Mouse (Mus musculus): ENCODE measurements around the gene Slc41a3.

Slc41a3 gene

GRCm38 (mm10) chr6:90604533-90605297 is at the start of gene Slc41a3:
TSS of gene Slc41a3 (plus strand) at chr6:90604725.
- DNase-seq (ENCODE audit: inconsistent ontology term) = peak; percentile 96

GRCm38 (mm10) chr6:90556534-90557058 is 47.9 kb upstream of the Slc41a3 start:
- no peak for DNase-seq (ENCODE audit: inconsistent ontology term)

GRCm38 (mm10) chr6:90557077-90557476 is 47.4 kb upstream of the Slc41a3 start:
- DNase-seq (ENCODE audit: inconsistent ontology term) = no peak

GRCm38 (mm10) chr6:90557829-90558693 is 46.5 kb upstream of the Slc41a3 start:
- DNase-seq (ENCODE audit: inconsistent ontology term) = no peak

- DNase-seq (ENCODE audit: inconsistent ontology term) = peak; percentile 49
Observed at GRCm38 (mm10) chr6:90560390-90561058, 44.0 kb upstream of the Slc41a3 start.

GRCm38 (mm10) chr6:90561234-90561781 is 43.2 kb upstream of the Slc41a3 start:
- DNase-seq (ENCODE audit: inconsistent ontology term) = peak; percentile 98

- DNase-seq (ENCODE audit: inconsistent ontology term) = no peak
Observed at GRCm38 (mm10) chr6:90564240-90564639, 40.3 kb upstream of the Slc41a3 start.

- peak; percentile 22 for DNase-seq (ENCODE audit: inconsistent ontology term)
Observed at GRCm38 (mm10) chr6:90565357-90566215, 38.9 kb upstream of the Slc41a3 start.

- DNase-seq (ENCODE audit: inconsistent ontology term) = no peak
Observed at GRCm38 (mm10) chr6:90567486-90567885, 37.0 kb upstream of the Slc41a3 start.

GRCm38 (mm10) chr6:90567928-90568327 is 36.6 kb upstream of the Slc41a3 start:
- DNase-seq (ENCODE audit: inconsistent ontology term) = no peak

- peak; percentile 34 for DNase-seq (ENCODE audit: inconsistent ontology term)
Observed at GRCm38 (mm10) chr6:90568721-90569120, 35.8 kb upstream of the Slc41a3 start.

- DNase-seq (ENCODE audit: inconsistent ontology term) = no peak
Observed at GRCm38 (mm10) chr6:90569736-90570383, 34.7 kb upstream of the Slc41a3 start.

- no peak for DNase-seq (ENCODE audit: inconsistent ontology term)
Observed at GRCm38 (mm10) chr6:90570392-90570791, 34.1 kb upstream of the Slc41a3 start.

- peak; percentile 62 for DNase-seq (ENCODE audit: inconsistent ontology term)
Observed at GRCm38 (mm10) chr6:90575261-90575715, 29.2 kb upstream of the Slc41a3 start.

- no peak for DNase-seq (ENCODE audit: inconsistent ontology term)
Observed at GRCm38 (mm10) chr6:90578174-90578573, 26.4 kb upstream of the Slc41a3 start.

- DNase-seq (ENCODE audit: inconsistent ontology term) = no peak
Observed at GRCm38 (mm10) chr6:90582331-90582730, 22.2 kb upstream of the Slc41a3 start.

GRCm38 (mm10) chr6:90588113-90588512 is 16.4 kb upstream of the Slc41a3 start:
- DNase-seq (ENCODE audit: inconsistent ontology term) = no peak

GRCm38 (mm10) chr6:90590707-90591106 is 13.8 kb upstream of the Slc41a3 start:
- no peak for DNase-seq (ENCODE audit: inconsistent ontology term)

- no peak for DNase-seq (ENCODE audit: inconsistent ontology term)
Observed at GRCm38 (mm10) chr6:90594972-90595371, 9.6 kb upstream of the Slc41a3 start.

GRCm38 (mm10) chr6:90597060-90597459 is 7.5 kb upstream of the Slc41a3 start:
- no peak for DNase-seq (ENCODE audit: inconsistent ontology term)

Data from Muller cell, postnatal 12 days (primary cell).